Mouse (Mus musculus): ENCODE measurements at regions not wholly inside any gene's neighbourhood (a gene's known extent, or its start where the extent isn't known, plus 50 kb on each side); places are given as distances from the start of the nearest gene placed in this dataset.

DNA sequence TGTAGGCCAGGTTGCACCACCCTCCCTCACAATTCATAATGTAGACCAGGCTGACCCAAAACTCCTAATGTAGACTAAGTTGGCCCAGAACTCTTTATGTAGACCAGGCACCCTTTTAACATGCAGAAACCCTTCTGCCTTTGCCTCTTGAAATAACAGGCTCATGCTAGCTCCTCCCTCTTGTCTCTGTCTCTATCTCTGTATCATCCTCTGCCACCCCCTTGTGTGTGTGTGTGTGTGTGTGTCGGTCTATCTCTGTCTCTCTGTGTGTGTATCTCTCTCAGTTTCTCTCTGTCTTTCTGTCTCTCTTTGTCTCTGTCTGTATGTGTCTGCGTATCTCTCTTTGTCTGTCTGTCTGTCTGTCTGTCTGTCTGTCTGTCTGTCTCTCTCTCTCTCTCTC is 51.5 kb upstream of the Otos start:
- TF ChIP-seq POLR2A (IDR thresholded peaks at IDR 0.05; ENCODE audit: control insufficient read depth, extremely low read depth, insufficient read depth, low read length, poor library complexity), result no peak
- TF ChIP-seq CTCF (IDR thresholded peaks at IDR 0.05; ENCODE audit: borderline replicate concordance, control insufficient read depth, extremely low read depth, insufficient read depth, low read length, poor library complexity), result no peak

All from thymus, adult 2 months (tissue).